In genomic region chr12:86079202-86079667, GRCm38 (mm10) we compare ENCODE assay signal across 8 mouse cellular contexts. TPM values are rescaled to one million over a fixed set of nuclear protein-coding genes. Genes with fewer than 3 reads are reported as not detected.
A peak's percentile ranks its signal among the peaks of the same experiment; 100 is the strongest.
DNase-seq lines count a peak whose midpoint lies in the region; ATAC-seq lines count a peak whose summit lies in the region.

No protein-coding gene starts in this region.

- peak; percentile 95 for DNase-seq in gastrocnemius, postnatal 14 days
- DNase-seq in left cerebral cortex, postnatal 10 days (ENCODE audit: extremely low spot score in 1 of 2, low spot score in 2 of 2): peak; percentile 88 to 93
- peak; percentile 92 to 94 for DNase-seq in right cerebral cortex, postnatal 10 days (ENCODE audit: low spot score in 2 of 2)
- DNase-seq in urinary bladder, postnatal 25 days (ENCODE audit: low spot score): peak; percentile 87

- peak; percentile 85 for ATAC-seq in activated CD4-positive, CD25-positive, alpha-beta regulatory T cell, adult 4 months
- peak; percentile 91 for ATAC-seq in common myeloid progenitor, adult 5-6 weeks (replicated peaks; ENCODE audit: low read depth, poor library complexity, severe bottlenecking)
- peak; percentile 77 for ATAC-seq in inflammation-experienced regulatory T-cells, adult 6 months
- peak; percentile 95 for ATAC-seq in megakaryocyte progenitor cell, adult 5-6 weeks (replicated peaks; ENCODE audit: poor library complexity)

- intact Hi-C loops in gastrocnemius, postnatal 14 days (cut with DNase I; ENCODE audit: low total_unique reads): loop anchor here (5.0 kb wide), 2 partner anchors 127 to 222 kb away; no protein-coding TSS in a partner anchor
- intact Hi-C loops in left cerebral cortex, postnatal 10 days (cut with DNase I): loop anchor here (2.0 to 10.0 kb wide), 4 partner anchors 57 to 334 kb away; partner anchors contain the start of gene Flvcr2

RNA-seq across cellular contexts. Expression of gene Tgfb3, which starts 0.4 kb away (rescaled TPM):
- 1 to 10 TPM; 1.2 TPM for polyA plus RNA-seq in activated CD4-positive, CD25-positive, alpha-beta regulatory T cell, adult 4 months (2017; shearing (Covaris generic))
- total RNA-seq in common myeloid progenitor, adult 5-6 weeks (2017): 0.05 TPM in 1 of 2 replicates, not detected in the other
- 10 to 100 TPM; 25.6 to 31.7 TPM for total RNA-seq in gastrocnemius, postnatal 14 days (2021)
- polyA plus RNA-seq in inflammation-experienced regulatory T-cells, adult 6 months (2017; shearing (Covaris generic)): 1 to 10 TPM in 1 of 3 experiments, under 1 TPM in 2; 0.38 to 3.5 (median 0.62) TPM
- 1 to 10 TPM; 9.2 to 9.3 TPM for total RNA-seq in left cerebral cortex, postnatal 10 days (2021)
- total RNA-seq in megakaryocyte progenitor cell, adult 5-6 weeks (2015): not detected in 2 replicates
- 0.17 TPM in 1 of 2 replicates, not detected in the other for total RNA-seq in megakaryocyte progenitor cell, adult 5-6 weeks (2017)

RNA-seq across cellular contexts. Expression of gene Ift43, which starts 3.1 kb away (rescaled TPM):
- polyA plus RNA-seq in activated CD4-positive, CD25-positive, alpha-beta regulatory T cell, adult 4 months (2017; shearing (Covaris generic)): 1 to 10 TPM; 3.3 to 7.1 TPM
- total RNA-seq in common myeloid progenitor, adult 5-6 weeks (2017): 1.6 TPM in 1 of 2 replicates, not detected in the other
- 10 to 100 TPM; 11.9 to 13.4 TPM for total RNA-seq in gastrocnemius, postnatal 14 days (2021)
- 1 to 10 TPM; 5.0 to 7.1 (median 6.8) TPM for polyA plus RNA-seq in inflammation-experienced regulatory T-cells, adult 6 months (2017; shearing (Covaris generic))
- total RNA-seq in left cerebral cortex, postnatal 10 days (2021): 10 to 100 TPM; 11.4 to 15.4 TPM
- total RNA-seq in megakaryocyte progenitor cell, adult 5-6 weeks (2015): 0.57 TPM in 1 of 2 replicates, not detected in the other
- total RNA-seq in megakaryocyte progenitor cell, adult 5-6 weeks (2017): 1.2 TPM in 1 of 2 replicates, not detected in the other

Comparison
In these comparisons a context has a peak if more than half of its experiments do, and no peak if none do; other contexts are left out.
1. Peak in every context shown above with its lines: DNase-seq and ATAC-seq.